Mouse (Mus musculus) lung, postnatal 0 days (tissue): Measurements from ENCODE around the gene Cstad.

Source experiments
- CTCF ChIP-seq: IDR thresholded peaks from 2 replicates; pipeline ENCODE4 v1.5.1; 2016; ENCODE audit warnings: antibody characterized with exemption, mild to moderate bottlenecking
- EP300 ChIP-seq: IDR thresholded peaks from 2 replicates; pipeline ENCODE4 v1.6.1; 2016; ENCODE audit warnings: antibody characterized with exemption, mild to moderate bottlenecking, control low read depth

DNA sequence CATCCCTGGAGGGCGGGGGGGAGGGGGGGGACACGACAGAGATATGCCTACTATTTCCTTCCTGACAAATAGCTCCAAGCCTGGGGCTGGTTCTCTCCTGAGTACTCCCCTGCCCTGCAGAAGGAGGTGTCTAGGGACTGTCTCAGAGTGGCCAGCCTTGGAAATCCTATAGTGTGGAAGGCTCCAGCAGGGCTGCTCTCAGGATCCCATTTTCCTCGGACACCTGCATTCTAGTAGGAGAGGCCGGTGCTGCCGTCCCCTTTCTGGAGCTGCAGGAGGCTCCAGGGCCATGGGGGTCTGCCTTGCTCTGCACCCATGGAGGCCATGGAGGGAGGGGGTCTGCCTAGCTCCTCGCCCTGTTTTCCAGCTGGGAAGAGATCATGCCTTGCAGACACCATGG lies 2.4 kb upstream of the Cstad start:
- TF ChIP-seq CTCF, result no peak
- TF ChIP-seq EP300, result no peak
